Mouse (Mus musculus) forebrain, embryonic 14.5 days (tissue): Measurements from ENCODE around the gene Lhb. TPM values are rescaled to one million over a fixed set of nuclear protein-coding genes. Genes with fewer than 3 reads are reported as not detected.
A peak's percentile ranks its signal among the peaks of the same experiment; 100 is the strongest.
"Not testable (repeated sequence)": the region's sequence is repeated elsewhere in the genome, so short reads cannot be mapped to it uniquely, and the experiment has no call there.

Experiments used
- ATAC-seq: fragments of 200-750 bp; cut with Nextera tagmentation; 2 replicates; pipeline ENCODE4 v1.8.0; 2017; ENCODE audit warnings: mild to moderate bottlenecking, moderate library complexity
- DNase-seq: peaks from one replicate; pipeline ENCODE4 v3.0.0-alpha.2; 2015; ENCODE audit warnings: low spot score
- H3K27ac ChIP-seq: fragments of 300-500 bp; sonication (generic); 2 replicates; pipeline ENCODE4 v1.5.1; 2014; ENCODE audit warnings: low read depth, mild to moderate bottlenecking, control low read depth, low read length, moderate library complexity
- H3K27me3 ChIP-seq: fragments of 300-500 bp; sonication (generic); replicated peaks from 2 replicates; pipeline ENCODE4 v1.6.1; 2014; ENCODE audit warnings: low read length, control low read depth, mixed read lengths; ENCODE audit not compliant: control insufficient read depth, insufficient read depth
- H3K36me3 ChIP-seq: fragments of 300-500 bp; sonication (generic); 2 replicates; pipeline ENCODE4 v1.6.1; 2014; ENCODE audit warnings: low read length, control low read depth; ENCODE audit not compliant: control insufficient read depth, insufficient read depth
- H3K4me1 ChIP-seq: fragments of 300-500 bp; sonication (generic); 2 replicates; pipeline ENCODE4 v1.6.1; 2014; ENCODE audit warnings: antibody characterized with exemption, low read length, control low read depth; ENCODE audit not compliant: control insufficient read depth, insufficient read depth
- H3K4me2 ChIP-seq: fragments of 300-500 bp; sonication (generic); 2 replicates; pipeline ENCODE4 v1.6.1; 2014; ENCODE audit warnings: mild to moderate bottlenecking, control low read depth, low read length
- H3K4me3 ChIP-seq: fragments of 300-500 bp; sonication (generic); 2 replicates; pipeline ENCODE4 v1.5.1; 2014; ENCODE audit warnings: low read depth, low read length, control low read depth
- H3K9ac ChIP-seq: fragments of 300-500 bp; sonication (generic); 2 replicates; pipeline ENCODE4 v1.6.1; 2014; ENCODE audit warnings: mild to moderate bottlenecking, low read length, control low read depth, moderate library complexity
- H3K9me3 ChIP-seq: fragments of 300-500 bp; sonication (generic); replicated peaks from 2 replicates; pipeline ENCODE4 v1.6.1; 2016; ENCODE audit warnings: low read length, control low read depth, mixed read lengths; ENCODE audit not compliant: control insufficient read depth
- WGBS: fragments of 180-500 bp; shearing (Covaris S2); extraction: QIAGEN DNeasy Blood & Tissue Kit; methylation state at CpG from one replicate; pipeline ENCODE4 v1.1.7; 2014; 5-methylcytosine and 5-hydroxymethylcytosine counted together
- polyA plus RNA-seq: library from polyadenylated mRNA; unstranded; fragments of >200 nt; fragmentation: Nextera tagmentation; extraction: Ambion mirVana; gene quantifications from 2 replicates; pipeline ENCODE4 v1.2.1, GENCODE M21; 2014

Lhb gene
- polyA plus RNA-seq, 1 experiment from 2014 or later = 0.46 TPM

DNA sequence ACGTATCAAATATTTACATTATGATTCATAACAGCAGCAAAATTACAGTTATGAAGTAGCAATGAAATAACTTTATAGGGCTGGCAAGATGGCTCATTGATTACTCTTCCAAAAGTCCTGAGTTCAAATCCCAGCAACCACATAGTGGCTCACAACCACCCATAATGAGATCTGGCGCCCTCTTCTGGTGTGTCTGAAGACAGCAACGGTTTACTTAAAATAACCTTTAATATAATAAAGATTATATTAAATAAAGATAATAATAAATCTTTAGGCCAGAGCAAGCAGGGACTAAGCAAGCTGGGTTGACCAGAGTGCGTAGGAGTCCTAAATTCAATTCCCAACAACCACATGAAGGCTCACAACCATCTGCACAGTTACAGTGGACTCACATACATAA lies 42.2 kb downstream of the Lhb start:
- not testable (repeated sequence) for H3K9me3 ChIP-seq, DNase-seq, H3K9ac ChIP-seq, ATAC-seq, H3K4me2 ChIP-seq, H3K4me3 ChIP-seq, H3K27me3 ChIP-seq, H3K27ac ChIP-seq
- peaks cover 51% of the 10 kb centered on the region for H3K36me3 ChIP-seq
- peaks cover 21% of the 10 kb centered on the region for H3K4me1 ChIP-seq
- 77% methylated on average over 4 of the region's 4 CpGs for WGBS

DNA sequence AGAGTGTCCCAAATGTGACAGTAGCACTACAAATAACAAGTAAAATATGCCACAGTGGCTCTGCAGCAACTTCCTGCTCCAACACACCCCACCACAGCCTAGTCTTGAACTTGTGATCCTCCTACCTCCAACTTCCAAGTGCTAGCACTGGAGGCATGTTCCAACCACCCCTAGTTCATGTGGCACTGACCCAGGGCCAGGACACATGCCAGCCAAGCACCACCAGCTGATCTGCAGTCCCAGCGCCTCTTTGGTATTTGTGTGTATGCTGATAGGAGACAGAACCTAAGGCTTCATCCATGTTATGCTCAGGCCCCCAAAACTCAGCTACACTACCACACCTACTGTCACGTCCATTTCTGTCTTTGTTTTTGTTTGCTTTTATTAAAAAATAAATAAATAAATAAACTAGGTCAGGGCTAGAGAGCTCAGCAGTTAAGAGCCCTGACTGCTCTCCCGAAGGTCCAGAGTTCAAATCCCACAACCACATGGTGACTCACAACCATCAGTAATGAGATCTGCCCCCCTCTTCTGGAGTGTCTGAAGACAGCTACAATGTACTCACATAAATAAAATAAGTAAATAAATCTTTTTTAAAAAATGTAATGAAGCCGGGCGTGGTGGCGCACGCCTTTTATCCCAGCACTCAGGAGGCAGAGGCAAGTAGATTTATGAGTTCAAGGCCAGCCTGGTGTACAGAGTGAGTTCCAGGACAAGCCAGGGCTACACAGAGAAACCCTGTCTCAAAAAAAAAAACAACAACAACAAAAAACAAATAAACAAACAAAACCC lies 43.6 kb downstream of the Lhb start:
- ATAC-seq (no peak), DNase-seq (no peak)
- no peaks in the 10 kb centered on the region for H3K27me3 ChIP-seq
- peaks cover 44% of the 10 kb centered on the region for H3K36me3 ChIP-seq
- H3K9ac ChIP-seq = no peak overlapping the region
- 92% methylated on average over 7 of the region's 7 CpGs for WGBS
- H3K9me3 ChIP-seq = no peaks in the 10 kb centered on the region
- no peak overlapping the region for H3K27ac ChIP-seq
- H3K4me2 ChIP-seq = no peak overlapping the region
- peaks cover 17% of the 10 kb centered on the region for H3K4me1 ChIP-seq
- H3K4me3 ChIP-seq = no peak overlapping the region

DNA sequence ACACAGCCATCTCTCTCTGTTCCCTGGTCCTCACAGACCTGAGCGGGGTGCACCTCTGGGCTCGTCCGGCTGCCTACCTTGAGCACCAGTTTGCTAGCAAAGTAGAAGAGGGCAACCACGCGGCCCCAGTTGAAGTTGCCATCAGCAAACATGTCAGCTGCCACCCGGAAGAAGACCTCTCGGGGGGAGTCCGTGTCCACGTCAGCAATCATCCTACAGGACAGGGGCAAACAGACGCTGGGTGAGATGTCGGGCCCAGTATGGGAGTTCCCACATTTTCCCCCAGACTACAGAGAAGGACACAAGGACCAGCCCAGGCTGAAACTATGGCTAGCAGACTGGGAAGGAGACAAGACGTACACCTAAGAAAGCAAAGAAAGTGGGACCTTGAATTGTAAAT lies 44.5 kb downstream of the Lhb start:
- peaks cover 44% of the 10 kb centered on the region for H3K36me3 ChIP-seq
- H3K4me3 ChIP-seq = no peak overlapping the region
- no peaks in the 10 kb centered on the region for H3K9me3 ChIP-seq
- peaks cover 16% of the 10 kb centered on the region for H3K4me1 ChIP-seq
- no peak overlapping the region for H3K27ac ChIP-seq
- H3K4me2 ChIP-seq = peak overlapping the region; percentile 92; the same call in 1 of the 2 replicates
- DNase-seq (no peak), ATAC-seq (no peak)
- H3K27me3 ChIP-seq = no peaks in the 10 kb centered on the region
- 93% methylated on average over 12 of the region's 12 CpGs for WGBS
- H3K9ac ChIP-seq = peak overlapping the region; percentile 88; the same call in 1 of the 2 replicates

DNA sequence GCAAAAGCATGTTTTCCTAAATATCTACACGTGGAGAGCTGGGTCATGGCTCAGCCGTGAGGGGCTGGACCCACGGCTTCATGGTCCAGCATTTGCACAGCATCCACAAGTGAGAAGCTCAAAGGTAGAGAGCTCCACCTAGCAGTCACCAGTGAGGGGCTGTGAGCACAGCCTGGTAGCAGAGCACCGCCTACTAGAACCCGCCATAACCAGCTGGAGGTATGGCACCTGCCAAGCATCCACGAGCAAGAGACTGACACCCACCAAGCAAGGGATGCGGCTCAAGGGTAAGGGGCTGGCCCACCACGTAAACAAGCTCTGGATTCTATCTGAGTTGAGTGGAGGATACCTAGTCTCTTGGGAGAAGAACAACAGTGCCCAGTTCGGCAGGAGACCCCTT lies 44.9 kb downstream of the Lhb start:
- H3K4me2 ChIP-seq = peak overlapping the region; percentile 92
- no peak for DNase-seq
- ATAC-seq = no peak
- H3K4me3 ChIP-seq = peak overlapping the region; percentile 86
- no peaks in the 10 kb centered on the region for H3K27me3 ChIP-seq
- no peak overlapping the region for H3K27ac ChIP-seq
- WGBS = 86% methylated on average over 9 of the region's 9 CpGs
- H3K9me3 ChIP-seq = no peaks in the 10 kb centered on the region
- H3K9ac ChIP-seq = peak overlapping the region; percentile 88; the same call in 1 of the 2 replicates
- peaks cover 11% of the 10 kb centered on the region for H3K4me1 ChIP-seq
- peaks cover 44% of the 10 kb centered on the region for H3K36me3 ChIP-seq

DNA sequence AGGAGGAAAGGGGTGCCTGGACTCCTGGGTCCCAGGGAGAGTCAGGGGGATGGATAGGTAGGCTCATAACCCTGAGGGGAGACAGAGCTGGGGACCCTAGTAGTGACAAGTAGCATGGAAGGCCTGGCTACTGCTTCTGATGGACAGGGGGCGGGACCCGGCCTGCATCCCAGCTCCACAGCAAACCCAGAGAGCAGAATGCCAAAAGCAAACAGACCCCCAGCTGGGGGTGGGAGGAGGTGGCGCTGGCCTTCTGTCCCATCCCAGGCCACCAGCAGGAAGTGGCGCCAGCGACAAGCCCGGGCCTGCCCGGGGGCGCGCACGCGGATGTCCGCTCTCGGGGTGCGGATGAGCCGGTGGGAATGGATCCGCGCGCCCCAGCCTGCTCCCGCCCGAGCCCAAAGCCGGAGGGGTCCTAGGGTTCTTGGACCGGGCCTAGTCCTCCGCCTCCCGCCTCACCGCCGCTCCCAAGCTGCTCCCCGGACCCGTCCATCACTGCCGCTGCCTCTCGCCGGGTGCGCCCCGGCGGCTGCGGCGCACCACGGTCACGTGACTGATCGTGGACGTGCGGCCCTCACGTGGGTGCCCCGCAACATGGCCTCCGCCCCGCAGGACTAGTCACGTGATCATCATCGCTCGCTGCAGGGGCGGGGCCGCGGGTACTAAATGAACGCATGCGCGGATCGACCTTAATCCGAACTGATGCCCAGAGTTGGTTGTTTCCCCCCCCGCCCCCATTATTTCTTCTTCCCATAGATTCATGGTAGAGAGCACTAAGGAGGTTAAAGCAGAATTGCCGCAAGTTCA lies 45.9 kb downstream of the Lhb start, which contains the start of gene Bax:
Gene Bax, minus strand, starts transcription at position 616 of the 807 bp plus-strand sequence.
- ATAC-seq (peak; percentile 87), DNase-seq (peak; percentile 99)
- Histone ChIP-seq H3K9me3 (no peaks in the 10 kb centered on the region), H3K4me1 (peaks cover 9% of the 10 kb centered on the region; the same call in 1 of the 2 replicates), H3K4me3 (peak within 1 kb of the TSS; percentile 86), H3K27ac (peak within 1 kb of the TSS; percentile 52), H3K9ac (peak within 1 kb of the TSS; percentile 88), H3K27me3 (no peaks in the 10 kb centered on the region), H3K36me3 (peaks cover 40% of the 10 kb centered on the region), H3K4me2 (peak within 1 kb of the TSS; percentile 92)
- WGBS = under 1% methylated on average over 55 of the region's 58 CpGs

DNA sequence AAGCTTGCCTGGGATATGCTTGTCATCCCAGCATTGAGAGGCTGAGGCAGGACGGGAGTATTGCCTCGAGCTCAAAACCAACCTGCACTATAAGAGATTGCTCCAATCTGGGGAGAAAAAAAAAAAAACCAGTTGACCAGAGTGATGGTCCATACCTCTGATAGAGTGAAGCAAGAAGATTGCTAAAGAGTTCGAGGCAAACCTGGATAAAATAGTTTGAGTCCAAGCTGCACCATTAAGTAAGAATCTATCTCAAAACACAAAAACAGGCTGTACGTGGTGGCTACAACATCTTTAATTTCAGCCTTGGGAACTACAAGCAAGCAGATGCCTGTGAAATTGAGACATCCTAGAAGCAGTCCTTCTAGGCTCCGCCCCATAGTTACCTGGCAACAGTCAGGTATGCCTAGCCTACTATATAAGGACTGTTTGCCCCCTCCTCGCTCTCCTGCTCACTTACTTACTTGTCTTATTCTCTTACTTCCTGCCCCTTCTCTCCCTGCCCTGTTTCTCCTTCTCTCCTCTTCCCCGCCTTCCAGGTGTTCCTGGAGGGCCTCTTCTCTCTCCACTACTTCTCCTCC lies 46.6 kb downstream of the Lhb start:
- no peaks in the 10 kb centered on the region for H3K27me3 ChIP-seq
- no peak for ATAC-seq
- peak overlapping the region; percentile 86 for H3K4me3 ChIP-seq
- H3K4me2 ChIP-seq = peak overlapping the region; percentile 92
- H3K9ac ChIP-seq = peak overlapping the region; percentile 88; the same call in 1 of the 2 replicates
- WGBS = 33% methylated on average over 7 of the region's 7 CpGs
- peaks cover 9% of the 10 kb centered on the region; the same call in 1 of the 2 replicates for H3K4me1 ChIP-seq
- H3K9me3 ChIP-seq = no peaks in the 10 kb centered on the region
- H3K27ac ChIP-seq = no peak overlapping the region
- H3K36me3 ChIP-seq = peaks cover 33% of the 10 kb centered on the region
- DNase-seq = no peak

DNA sequence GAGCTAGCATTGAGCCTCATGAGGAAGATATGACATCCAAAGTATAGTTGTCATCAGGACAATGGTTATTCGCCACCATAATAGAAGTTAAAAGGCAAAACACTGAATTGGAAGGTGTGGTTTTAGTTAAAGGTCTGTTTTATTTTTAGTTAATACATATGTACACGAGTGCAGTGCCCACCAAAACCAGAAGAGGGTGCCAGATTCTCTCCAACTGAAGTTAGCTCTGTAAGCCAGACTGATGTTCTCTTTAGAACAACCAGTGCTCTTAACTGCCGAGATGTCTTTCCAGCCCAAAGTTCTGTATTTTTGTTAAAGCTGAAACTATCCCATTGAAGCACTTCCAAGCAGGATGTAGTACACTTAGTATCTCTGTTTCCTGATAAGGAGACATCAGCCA lies 50.2 kb downstream of the Lhb start:
- H3K9me3 ChIP-seq = no peaks in the 10 kb centered on the region
- ATAC-seq = no peak
- H3K27ac ChIP-seq = no peak overlapping the region
- H3K36me3 ChIP-seq = no peaks in the 10 kb centered on the region
- no peaks in the 10 kb centered on the region for H3K27me3 ChIP-seq
- 5% methylated on average over 3 of the region's 3 CpGs for WGBS
- H3K4me3 ChIP-seq = no peak overlapping the region
- no peak overlapping the region for H3K4me2 ChIP-seq
- no peak overlapping the region for H3K9ac ChIP-seq
- peaks cover 3% of the 10 kb centered on the region; the same call in 1 of the 2 replicates for H3K4me1 ChIP-seq
- DNase-seq = peak; percentile 88
